Mouse (Mus musculus): ENCODE results near the gene Vmn1r170. TPM values are rescaled to one million over a fixed set of nuclear protein-coding genes. Genes with fewer than 3 reads are reported as not detected.

Vmn1r170 gene
- total RNA-seq (2023), result not detected

GRCm38 (mm10) chr7:23605875-23606274 is at the start of gene Vmn1r170:
Vmn1r170 (plus strand) TSS chr7:23606175.

GRCm38 (mm10) chr7:23575226-23575625 is 30.7 kb upstream of the Vmn1r170 start, which contains the start of gene Vmn1r169:
Vmn1r169 (plus strand) TSS chr7:23575526.

GRCm38 (mm10) chr7:23630422-23630821 is 24.4 kb downstream of the Vmn1r170 start, which contains the start of gene Vmn1r171:
Vmn1r171 (plus strand) TSS chr7:23630722.

Other genes starting within 250 kb of the Vmn1r170 start
- gene Nlrp5, start 220.3 kb upstream of the Vmn1r170 start, total RNA-seq (2023), result not detected
- gene Vmn1r167, start 99.0 kb upstream of the Vmn1r170 start, total RNA-seq (2023), result not detected
- not detected for gene Vmn1r168, start 66.4 kb upstream of the Vmn1r170 start, total RNA-seq (2023)
- gene Vmn1r169, start 30.6 kb upstream of the Vmn1r170 start, total RNA-seq (2023), result not detected
- gene Vmn1r171, start 24.5 kb downstream of the Vmn1r170 start, total RNA-seq (2023), result not detected
- not detected for gene Vmn1r172, start 52.1 kb downstream of the Vmn1r170 start, total RNA-seq (2023)
- not detected for gene Vmn1r173, start 94.5 kb downstream of the Vmn1r170 start, total RNA-seq (2023)
- gene Vmn1r174, start 146.1 kb downstream of the Vmn1r170 start, total RNA-seq (2023), result not detected
- gene Vmn1r175, start 204.5 kb downstream of the Vmn1r170 start, total RNA-seq (2023), result not detected
- not detected for gene Vmn1r176, start 231.2 kb downstream of the Vmn1r170 start, total RNA-seq (2023)